Mouse (Mus musculus): Measurements from ENCODE around the gene Gm17361.
"Not testable (repeated sequence)": the region's sequence is repeated elsewhere in the genome, so short reads cannot be mapped to it uniquely, and the experiment has no call there.

The Gm17361 gene

GRCm38 (mm10) chrX:125003863-125004262 is at the start of gene Gm17361:
TSS of gene Gm17361 (plus strand) at chrX:125004163.
- not testable (repeated sequence) for DNase-seq (ENCODE audit: low spot score)

Measured in retina, embryonic 14.5 days (tissue).